Mouse (Mus musculus): ENCODE measurements around the gene Limk2. TPM values are rescaled to one million over a fixed set of nuclear protein-coding genes. Genes with fewer than 3 reads are reported as not detected.
A peak's percentile ranks its signal among the peaks of the same experiment; 100 is the strongest.

Gene Limk2
- polyA plus RNA-seq (2015; fragmentation: Nextera tagmentation; extraction: Ambion mirVana) = 92.6 and 109 TPM in 2 replicates

DNA sequence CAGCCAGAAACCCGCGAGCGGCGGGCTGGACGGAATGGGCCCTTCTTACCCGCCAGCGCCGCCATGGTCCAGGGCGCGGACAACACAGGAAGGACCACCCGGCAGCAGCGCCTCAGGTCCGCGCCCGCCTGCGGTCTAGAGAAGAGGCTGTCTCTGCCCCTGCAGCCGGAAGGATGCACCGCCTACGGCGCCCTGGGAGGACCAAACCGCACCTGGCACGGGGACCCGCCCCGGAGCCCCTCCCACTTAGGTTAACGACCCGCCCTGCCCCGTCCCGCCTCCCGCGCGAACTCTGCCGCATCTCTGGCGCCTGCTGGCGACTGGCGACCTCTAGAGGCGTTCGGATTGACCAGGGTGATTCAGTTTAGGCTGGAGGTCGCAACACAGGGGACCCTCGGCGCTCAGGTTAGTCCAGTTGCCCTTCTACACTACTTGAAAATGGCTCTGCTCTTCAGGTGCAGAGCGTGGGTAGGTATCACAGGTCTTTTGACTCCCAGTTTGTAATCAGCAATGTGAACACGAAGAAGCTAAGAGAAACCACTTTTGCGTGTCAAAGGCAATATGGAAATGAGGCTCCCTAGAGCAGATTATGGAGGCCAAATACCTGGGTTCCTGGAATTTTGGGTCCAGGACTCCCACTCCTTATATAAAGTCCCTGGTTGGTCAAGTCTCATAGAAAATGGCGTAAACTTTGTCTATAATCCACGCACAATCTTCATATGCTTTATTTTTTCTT lies at the start of gene Limk2:
TSS of gene Limk2 (minus strand) at position 193 of the 736 bp plus-strand sequence.
- WGBS = 3% methylated on average over 45 of the region's 45 CpGs
- ATAC-seq (ENCODE audit: insufficient read depth, low FRiP score) = peak; percentile 95
- Histone ChIP-seq H3K4me2 (ENCODE audit: low read depth, low read length) (peak within 1 kb of the TSS; percentile 86), H3K36me3 (ENCODE audit: control insufficient read depth, insufficient read depth, low read length) (no peaks in the 10 kb centered on the region), H3K4me3 (replicated peaks; ENCODE audit: low read length) (peak within 1 kb of the TSS; percentile 64), H3K27me3 (ENCODE audit: control insufficient read depth, insufficient read depth, low read length) (no peaks in the 10 kb centered on the region), H3K9me3 (replicated peaks; ENCODE audit: control insufficient read depth, low read length) (no peaks in the 10 kb centered on the region), H3K27ac (ENCODE audit: low read length) (peak within 1 kb of the TSS; percentile 22), H3K4me1 (ENCODE audit: control insufficient read depth, insufficient read depth, low read length) (peaks cover 8% of the 10 kb centered on the region), H3K9ac (ENCODE audit: low read length) (peak within 1 kb of the TSS; percentile 88)

DNA sequence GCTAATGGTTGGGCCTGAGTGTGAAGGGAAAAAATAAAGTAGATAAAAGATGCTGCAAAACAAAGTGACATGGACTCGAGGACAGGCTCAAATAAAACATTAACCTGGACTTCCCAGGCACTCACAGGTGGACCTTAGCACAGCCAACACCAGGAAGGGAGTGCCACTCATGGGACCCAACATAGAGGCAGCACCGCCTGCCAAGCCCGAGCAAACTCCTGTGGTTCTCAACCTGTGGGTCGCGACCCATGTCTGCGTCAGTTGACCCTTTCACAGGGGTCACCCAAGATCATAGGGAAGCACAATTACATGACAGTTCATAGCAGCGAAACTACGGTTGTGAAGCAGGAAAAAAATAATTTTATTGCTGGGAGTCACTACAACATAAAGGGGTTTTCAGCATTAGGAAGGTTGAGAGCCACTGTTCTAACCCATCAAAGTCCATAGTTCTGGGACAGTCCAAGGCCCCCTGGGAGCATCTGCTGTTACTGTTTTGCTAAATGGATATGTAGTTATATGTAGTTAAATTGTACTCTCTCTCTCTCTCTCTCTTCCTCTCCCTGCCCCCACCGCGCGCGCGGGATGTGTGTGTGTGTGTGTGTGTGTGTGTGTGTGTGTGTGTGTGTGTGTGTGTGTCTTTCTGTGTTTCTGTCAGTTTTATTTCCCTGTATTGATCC lies 49.6 kb upstream of the Limk2 start:
- H3K36me3 ChIP-seq (ENCODE audit: control insufficient read depth, insufficient read depth, low read length) = no peaks in the 10 kb centered on the region
- H3K4me1 ChIP-seq (ENCODE audit: control insufficient read depth, insufficient read depth, low read length) = peaks cover 1% of the 10 kb centered on the region
- ATAC-seq (ENCODE audit: insufficient read depth, low FRiP score) = no peak; the same call in 1 of the 2 replicates
- WGBS = 78% methylated on average over 13 of the region's 13 CpGs
- H3K9me3 ChIP-seq (replicated peaks; ENCODE audit: control insufficient read depth, low read length) = no peaks in the 10 kb centered on the region
- no peak overlapping the region for H3K27ac ChIP-seq (ENCODE audit: low read length)
- H3K4me3 ChIP-seq (replicated peaks; ENCODE audit: low read length) = no peak overlapping the region
- no peak overlapping the region for H3K9ac ChIP-seq (ENCODE audit: low read length)
- H3K4me2 ChIP-seq (ENCODE audit: low read depth, low read length) = no peak overlapping the region
- H3K27me3 ChIP-seq (ENCODE audit: control insufficient read depth, insufficient read depth, low read length) = no peaks in the 10 kb centered on the region

DNA sequence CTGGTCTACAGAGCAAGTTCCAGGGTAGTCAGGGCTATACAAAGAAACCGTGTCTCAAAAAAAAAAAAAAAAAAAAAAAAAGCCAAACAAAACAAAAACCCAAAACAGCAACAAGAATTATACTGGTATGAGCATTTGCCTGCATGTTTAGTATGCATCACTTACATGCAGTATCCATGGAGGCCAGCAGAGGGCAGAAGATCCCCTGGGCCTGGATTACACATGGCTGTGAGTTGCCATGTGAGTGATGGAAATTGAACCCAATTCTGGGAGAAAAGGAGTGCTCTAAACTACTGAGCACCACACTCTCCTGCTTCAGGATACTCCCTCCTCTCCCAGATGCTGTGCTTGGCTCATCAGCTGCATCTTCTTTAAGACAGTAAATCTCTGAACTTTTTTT lies 47.4 kb upstream of the Limk2 start:
- peaks cover 5% of the 10 kb centered on the region for H3K4me1 ChIP-seq (ENCODE audit: control insufficient read depth, insufficient read depth, low read length)
- H3K27ac ChIP-seq (ENCODE audit: low read length) = no peak overlapping the region
- no peak for ATAC-seq (ENCODE audit: insufficient read depth, low FRiP score)
- no peak overlapping the region for H3K4me3 ChIP-seq (replicated peaks; ENCODE audit: low read length)
- 14% methylated on average over 1 of the region's 1 CpGs for WGBS
- H3K4me2 ChIP-seq (ENCODE audit: low read depth, low read length) = no peak overlapping the region
- no peaks in the 10 kb centered on the region for H3K27me3 ChIP-seq (ENCODE audit: control insufficient read depth, insufficient read depth, low read length)
- no peaks in the 10 kb centered on the region for H3K36me3 ChIP-seq (ENCODE audit: control insufficient read depth, insufficient read depth, low read length)
- no peaks in the 10 kb centered on the region for H3K9me3 ChIP-seq (replicated peaks; ENCODE audit: control insufficient read depth, low read length)
- H3K9ac ChIP-seq (ENCODE audit: low read length) = no peak overlapping the region

DNA sequence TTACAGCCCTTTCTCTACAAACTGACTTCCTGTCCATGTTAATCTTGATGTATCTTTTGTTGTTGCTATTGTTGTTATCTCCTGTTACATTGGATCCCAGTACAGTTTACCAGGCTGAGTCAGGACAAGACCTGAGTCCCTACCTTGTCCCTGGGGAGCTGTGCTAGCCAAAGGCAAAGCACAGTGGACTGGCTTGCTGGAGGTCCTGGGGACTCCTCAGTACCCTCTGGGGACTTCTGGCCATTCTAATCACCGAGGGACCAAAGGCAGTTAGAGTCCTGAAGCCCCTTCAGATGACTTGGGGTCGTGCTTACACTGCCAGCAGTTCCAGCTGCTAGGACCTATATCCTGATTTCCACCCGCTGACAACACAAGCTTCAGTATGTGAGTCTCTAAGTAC lies 45.5 kb upstream of the Limk2 start:
- Histone ChIP-seq H3K4me3 (replicated peaks; ENCODE audit: low read length) (no peak overlapping the region), H3K4me1 (ENCODE audit: control insufficient read depth, insufficient read depth, low read length) (peaks cover 11% of the 10 kb centered on the region), H3K36me3 (ENCODE audit: control insufficient read depth, insufficient read depth, low read length) (no peaks in the 10 kb centered on the region), H3K9me3 (replicated peaks; ENCODE audit: control insufficient read depth, low read length) (no peaks in the 10 kb centered on the region), H3K27ac (ENCODE audit: low read length) (no peak overlapping the region), H3K27me3 (ENCODE audit: control insufficient read depth, insufficient read depth, low read length) (no peaks in the 10 kb centered on the region), H3K9ac (ENCODE audit: low read length) (no peak overlapping the region), H3K4me2 (ENCODE audit: low read depth, low read length) (no peak overlapping the region)
- WGBS = 94% methylated on average over 3 of the region's 3 CpGs
- ATAC-seq (ENCODE audit: insufficient read depth, low FRiP score) = no peak

DNA sequence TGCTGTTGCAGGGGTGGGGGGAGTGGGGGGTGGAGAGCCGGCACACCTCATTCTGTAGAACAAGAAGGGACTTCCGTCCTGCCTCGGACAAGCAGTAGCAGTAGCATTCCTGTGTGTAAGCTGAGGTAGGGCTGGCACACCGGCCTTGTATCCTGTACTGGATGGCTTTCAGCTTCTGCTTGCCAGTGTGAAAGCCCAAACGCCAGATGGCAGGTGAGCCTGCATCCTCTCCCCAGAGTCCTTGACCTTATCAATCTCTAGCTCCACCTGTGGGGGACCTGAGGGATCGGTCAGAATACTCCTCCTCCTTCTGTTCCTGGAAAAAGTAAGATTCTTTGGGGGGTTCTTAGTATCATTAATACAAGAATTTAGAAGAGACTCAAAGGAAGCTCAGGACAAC lies 44.5 kb upstream of the Limk2 start:
- Histone ChIP-seq H3K27ac (ENCODE audit: low read length) (no peak overlapping the region), H3K4me3 (replicated peaks; ENCODE audit: low read length) (peak overlapping the region; percentile 92), H3K9me3 (replicated peaks; ENCODE audit: control insufficient read depth, low read length) (no peaks in the 10 kb centered on the region), H3K4me1 (ENCODE audit: control insufficient read depth, insufficient read depth, low read length) (peaks cover 11% of the 10 kb centered on the region), H3K4me2 (ENCODE audit: low read depth, low read length) (peak overlapping the region; percentile 97), H3K36me3 (ENCODE audit: control insufficient read depth, insufficient read depth, low read length) (no peaks in the 10 kb centered on the region), H3K27me3 (ENCODE audit: control insufficient read depth, insufficient read depth, low read length) (no peaks in the 10 kb centered on the region), H3K9ac (ENCODE audit: low read length) (peak overlapping the region; percentile 42)
- ATAC-seq (ENCODE audit: insufficient read depth, low FRiP score) = no peak
- WGBS = 57% methylated on average over 6 of the region's 6 CpGs

DNA sequence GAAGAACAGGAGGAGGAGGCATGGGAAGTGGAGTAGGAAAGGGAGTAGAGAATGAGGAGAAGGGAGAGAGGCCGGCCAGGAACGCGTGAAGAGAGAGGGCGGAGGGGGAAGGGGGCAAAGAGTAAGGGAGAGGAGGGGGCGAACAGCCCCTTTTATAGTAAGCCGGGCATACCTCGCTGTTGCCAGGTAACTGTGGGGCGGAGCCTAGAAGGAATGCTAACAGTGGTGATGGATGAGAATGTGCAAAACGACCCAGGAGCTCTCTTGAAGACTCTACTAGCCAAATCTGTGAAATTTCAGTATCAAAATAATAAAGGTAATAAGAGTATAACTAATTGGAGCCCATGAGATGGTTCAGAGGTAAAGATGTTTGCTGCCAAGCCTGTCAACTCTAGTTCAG lies 43.8 kb upstream of the Limk2 start:
- Histone ChIP-seq H3K36me3 (ENCODE audit: control insufficient read depth, insufficient read depth, low read length) (no peaks in the 10 kb centered on the region), H3K27me3 (ENCODE audit: control insufficient read depth, insufficient read depth, low read length) (no peaks in the 10 kb centered on the region), H3K27ac (ENCODE audit: low read length) (peak overlapping the region; percentile 96), H3K4me1 (ENCODE audit: control insufficient read depth, insufficient read depth, low read length) (peaks cover 11% of the 10 kb centered on the region), H3K4me2 (ENCODE audit: low read depth, low read length) (peak overlapping the region; percentile 97), H3K9me3 (replicated peaks; ENCODE audit: control insufficient read depth, low read length) (no peaks in the 10 kb centered on the region), H3K4me3 (replicated peaks; ENCODE audit: low read length) (peak overlapping the region; percentile 92), H3K9ac (ENCODE audit: low read length) (peak overlapping the region; percentile 79)
- 0% methylated on average over 9 of the region's 9 CpGs for WGBS
- ATAC-seq (ENCODE audit: insufficient read depth, low FRiP score) = peak; percentile 30; the same call in 1 of the 2 replicates

DNA sequence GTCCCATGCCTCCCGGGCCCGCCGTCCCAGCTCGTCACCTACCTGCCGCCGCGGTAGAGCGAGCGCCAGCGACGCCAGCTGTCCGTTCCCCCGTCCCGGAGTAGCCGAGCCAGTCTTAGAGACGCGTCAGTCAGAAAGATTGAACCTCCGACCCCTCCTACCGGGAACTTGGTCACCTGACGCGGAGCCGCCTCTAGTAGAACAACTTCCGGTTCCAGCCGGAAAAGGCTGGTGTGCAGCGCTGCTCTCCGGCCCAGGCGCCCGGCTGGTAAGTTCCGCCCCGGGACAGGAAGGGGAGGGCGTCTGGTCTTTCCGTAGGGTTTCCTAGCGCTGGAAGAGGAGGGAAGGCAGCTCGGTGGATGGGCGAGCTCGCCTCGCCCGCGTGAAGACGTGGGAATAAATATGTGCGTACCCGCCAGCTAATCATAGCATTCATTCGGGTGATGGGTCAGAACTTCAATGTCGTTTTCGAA lies 43.2 kb upstream of the Limk2 start, which contains the start of gene Rnf185:
TSS of gene Rnf185 (minus strand) at position 197 of the 473 bp plus-strand sequence.
- peak within 1 kb of the TSS; percentile 92 for H3K4me3 ChIP-seq (replicated peaks; ENCODE audit: low read length)
- no peaks in the 10 kb centered on the region for H3K36me3 ChIP-seq (ENCODE audit: control insufficient read depth, insufficient read depth, low read length)
- H3K9ac ChIP-seq (ENCODE audit: low read length) = peak within 1 kb of the TSS; percentile 91
- no peaks in the 10 kb centered on the region for H3K9me3 ChIP-seq (replicated peaks; ENCODE audit: control insufficient read depth, low read length)
- ATAC-seq (ENCODE audit: insufficient read depth, low FRiP score) = peak; percentile 98
- peaks cover 11% of the 10 kb centered on the region for H3K4me1 ChIP-seq (ENCODE audit: control insufficient read depth, insufficient read depth, low read length)
- peak within 1 kb of the TSS; percentile 97 for H3K4me2 ChIP-seq (ENCODE audit: low read depth, low read length)
- no peaks in the 10 kb centered on the region for H3K27me3 ChIP-seq (ENCODE audit: control insufficient read depth, insufficient read depth, low read length)
- under 1% methylated on average over 45 of the region's 45 CpGs for WGBS
- peak within 1 kb of the TSS; percentile 96 for H3K27ac ChIP-seq (ENCODE audit: low read length)

DNA sequence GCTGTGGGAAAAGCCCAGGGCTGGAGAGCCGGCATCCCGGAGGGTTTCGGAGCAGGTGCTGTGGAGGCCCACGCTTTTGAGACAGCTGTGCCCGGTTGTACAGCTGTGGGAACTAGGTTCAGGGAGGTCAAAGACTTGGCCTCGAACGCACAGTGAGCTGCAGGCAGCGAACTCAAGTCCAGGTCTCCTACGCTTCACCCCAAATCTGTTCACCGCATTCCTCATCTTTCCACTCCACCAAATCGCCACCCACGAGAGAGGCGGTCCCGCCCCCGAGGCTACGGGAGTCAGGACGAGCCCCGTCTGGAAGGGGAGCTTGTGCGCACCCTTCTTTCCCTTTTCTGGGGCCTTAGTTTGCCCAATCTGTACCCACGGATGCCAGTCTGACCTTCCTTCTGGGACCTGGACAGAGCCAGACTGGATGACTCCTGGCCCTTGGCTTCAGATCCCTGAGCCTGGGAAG lies 42.7 kb upstream of the Limk2 start:
- peak; percentile 52; the same call in 1 of the 2 replicates for ATAC-seq (ENCODE audit: insufficient read depth, low FRiP score)
- WGBS = under 1% methylated on average over 20 of the region's 20 CpGs
- no peaks in the 10 kb centered on the region for H3K9me3 ChIP-seq (replicated peaks; ENCODE audit: control insufficient read depth, low read length)

DNA sequence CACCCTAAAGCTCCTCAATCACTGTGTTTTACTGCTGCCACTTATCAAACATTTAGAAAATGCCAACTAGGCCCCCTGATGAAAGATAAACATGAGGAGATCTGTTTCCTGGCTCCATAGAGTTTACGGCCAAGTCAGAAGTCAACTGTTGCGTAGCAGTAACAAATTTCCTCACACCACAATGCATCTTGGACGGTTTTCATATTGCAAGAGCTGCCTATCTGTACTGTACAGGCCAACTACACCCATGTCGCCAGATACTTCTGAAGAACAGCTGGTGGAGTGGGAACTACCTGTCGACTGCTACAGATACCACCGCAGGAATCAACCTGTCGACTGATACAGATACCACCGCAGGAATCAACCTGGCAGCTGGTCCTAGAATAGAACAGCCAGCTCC lies 35.9 kb upstream of the Limk2 start:
- H3K36me3 ChIP-seq (ENCODE audit: control insufficient read depth, insufficient read depth, low read length) = no peaks in the 10 kb centered on the region
- no peak overlapping the region for H3K27ac ChIP-seq (ENCODE audit: low read length)
- H3K4me1 ChIP-seq (ENCODE audit: control insufficient read depth, insufficient read depth, low read length) = peaks cover 2% of the 10 kb centered on the region; the same call in 1 of the 2 replicates
- H3K9ac ChIP-seq (ENCODE audit: low read length) = no peak overlapping the region
- ATAC-seq (ENCODE audit: insufficient read depth, low FRiP score) = no peak
- no peak overlapping the region for H3K4me3 ChIP-seq (replicated peaks; ENCODE audit: low read length)
- H3K27me3 ChIP-seq (ENCODE audit: control insufficient read depth, insufficient read depth, low read length) = no peaks in the 10 kb centered on the region
- no peaks in the 10 kb centered on the region for H3K9me3 ChIP-seq (replicated peaks; ENCODE audit: control insufficient read depth, low read length)
- 75% methylated on average over 8 of the region's 8 CpGs for WGBS
- H3K4me2 ChIP-seq (ENCODE audit: low read depth, low read length) = no peak overlapping the region

More for the DNA sequence above, 42.7 kb upstream of the Limk2 start:
- H3K27me3 ChIP-seq (ENCODE audit: control insufficient read depth, insufficient read depth, low read length) = no peaks in the 10 kb centered on the region
- H3K27ac ChIP-seq (ENCODE audit: low read length) = peak overlapping the region; percentile 96
- peak overlapping the region; percentile 92 for H3K4me3 ChIP-seq (replicated peaks; ENCODE audit: low read length)
- peak overlapping the region; percentile 97 for H3K4me2 ChIP-seq (ENCODE audit: low read depth, low read length)
- H3K4me1 ChIP-seq (ENCODE audit: control insufficient read depth, insufficient read depth, low read length) = peaks cover 11% of the 10 kb centered on the region
- no peaks in the 10 kb centered on the region for H3K36me3 ChIP-seq (ENCODE audit: control insufficient read depth, insufficient read depth, low read length)
- peak overlapping the region; percentile 91 for H3K9ac ChIP-seq (ENCODE audit: low read length)

All from stomach, embryonic 16.5 days (tissue).